Mouse (Mus musculus) mammary gland, adult 2 months (tissue): ENCODE results near the gene Coq8b. TPM values are rescaled to one million over a fixed set of nuclear protein-coding genes. Genes with fewer than 3 reads are reported as not detected.

Experiments used
- polyA plus RNA-seq: library from polyadenylated mRNA; depleted of rRNA; stranded (reverse); fragments of >200 nt; gene quantifications from 2 replicates; pipeline ENCODE4 v1.2.3, GENCODE M21; 2012; ENCODE audit warnings: low replicate concordance; rRNA removed

Coq8b gene
- 54.2 and 84.1 TPM in 2 replicates for polyA plus RNA-seq

DNA sequence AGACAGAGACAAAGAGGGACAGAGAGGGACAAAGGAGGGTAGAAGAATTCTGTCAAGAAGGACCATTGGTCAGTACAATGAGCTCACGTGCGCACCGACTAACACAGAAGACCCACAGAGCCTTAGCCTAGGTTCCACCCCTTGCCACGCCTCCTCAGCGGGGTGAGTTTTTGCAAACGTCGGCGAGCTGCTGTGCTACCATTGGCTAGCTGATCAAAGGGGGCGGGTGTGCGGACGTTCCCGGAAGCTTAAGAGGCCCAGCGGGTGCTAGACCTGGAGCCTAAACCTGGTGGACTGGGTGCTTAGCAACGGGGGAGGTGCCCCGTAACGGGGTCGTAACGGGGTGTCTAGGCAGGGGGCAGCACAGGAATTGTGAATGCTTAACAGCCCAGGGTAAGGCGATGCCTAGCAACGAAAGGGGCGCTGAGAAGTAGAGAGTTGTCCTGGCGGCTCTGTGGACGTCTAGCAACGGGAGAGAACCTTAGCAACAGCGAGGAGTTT lies at the start of gene Coq8b:
Gene Coq8b (plus strand): TSS at position 243 of the 501 bp plus-strand sequence.

DNA sequence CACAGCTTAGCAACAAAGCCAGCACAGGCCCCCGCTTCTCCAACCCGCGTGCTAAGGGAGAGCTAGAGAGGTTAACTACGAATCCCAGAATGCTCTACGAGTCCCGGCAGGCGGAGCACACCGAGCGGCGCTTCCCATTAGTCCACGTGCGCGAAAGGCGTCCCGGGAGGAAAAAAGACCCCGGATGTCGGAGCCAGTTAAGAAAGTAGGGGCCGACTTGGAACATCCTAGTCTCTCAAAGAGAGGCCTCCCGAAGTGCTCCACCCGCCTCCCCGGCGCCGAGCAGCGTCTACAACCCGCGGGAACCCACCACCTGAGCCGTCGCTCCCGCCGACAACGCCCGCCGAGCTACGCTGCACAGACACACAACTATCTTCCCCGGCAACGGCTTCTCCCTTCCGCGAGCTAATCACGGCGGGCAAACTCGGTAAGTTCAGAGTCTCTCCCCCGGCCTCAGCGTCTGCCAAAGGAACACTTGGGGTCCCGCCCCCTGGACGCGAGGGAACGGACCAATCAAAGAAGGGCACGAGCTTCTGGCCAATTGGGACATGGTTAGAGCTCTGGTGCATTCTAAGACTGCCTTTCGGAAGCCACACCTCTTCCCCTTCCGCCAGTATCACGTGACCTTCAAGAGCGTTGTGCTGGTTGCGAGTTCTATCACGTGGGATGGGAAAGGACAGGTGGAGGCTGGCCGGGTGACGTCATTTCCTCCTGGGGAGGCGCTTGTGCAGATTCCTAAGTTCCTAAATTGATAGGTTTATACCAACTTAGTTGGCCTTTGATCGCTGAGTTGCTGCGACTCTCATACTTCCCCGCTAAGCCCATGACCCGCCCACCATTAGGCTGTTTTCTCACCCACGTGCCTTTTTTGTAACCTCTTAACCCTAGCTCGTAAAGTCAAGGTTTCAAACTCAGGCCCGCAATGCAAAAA lies 36.9 kb upstream of the Coq8b start, which contains the start of the genes BC024978 and Snrpa:
Gene BC024978 (plus strand): TSS at position 101 of the 931 bp plus-strand sequence.
Gene Snrpa (minus strand): TSS at position 591 of the 931 bp plus-strand sequence.

DNA sequence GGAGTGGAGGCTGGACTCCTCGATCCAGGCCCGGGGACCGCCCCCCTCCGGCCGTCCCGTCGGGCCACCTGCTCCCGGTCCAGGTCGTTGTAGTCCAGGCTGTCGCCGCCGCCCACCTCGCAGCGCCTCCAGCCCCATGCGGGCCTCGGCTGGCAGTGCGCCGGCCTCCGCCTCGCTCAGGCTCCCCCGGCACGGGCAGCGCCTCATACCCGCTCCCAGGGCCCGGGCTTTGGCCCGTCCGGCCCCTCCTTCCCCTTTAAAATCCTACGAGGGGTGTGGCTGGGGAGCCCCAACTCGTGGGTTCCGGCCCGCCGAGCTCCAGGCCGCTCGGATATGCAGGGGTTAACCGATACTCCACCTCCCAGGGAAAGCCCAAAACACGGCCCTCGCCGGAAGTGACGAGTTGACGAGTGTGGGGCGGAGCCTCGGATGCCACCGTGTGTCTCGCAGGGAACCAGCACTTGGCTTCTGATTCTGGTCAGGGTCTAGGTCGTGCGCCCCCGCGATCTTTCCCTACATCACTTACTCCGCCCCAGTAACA lies 4.5 kb upstream of the Coq8b start, which contains the start of gene Itpkc:
Gene Itpkc (minus strand): TSS at position 381 of the 541 bp plus-strand sequence.

DNA sequence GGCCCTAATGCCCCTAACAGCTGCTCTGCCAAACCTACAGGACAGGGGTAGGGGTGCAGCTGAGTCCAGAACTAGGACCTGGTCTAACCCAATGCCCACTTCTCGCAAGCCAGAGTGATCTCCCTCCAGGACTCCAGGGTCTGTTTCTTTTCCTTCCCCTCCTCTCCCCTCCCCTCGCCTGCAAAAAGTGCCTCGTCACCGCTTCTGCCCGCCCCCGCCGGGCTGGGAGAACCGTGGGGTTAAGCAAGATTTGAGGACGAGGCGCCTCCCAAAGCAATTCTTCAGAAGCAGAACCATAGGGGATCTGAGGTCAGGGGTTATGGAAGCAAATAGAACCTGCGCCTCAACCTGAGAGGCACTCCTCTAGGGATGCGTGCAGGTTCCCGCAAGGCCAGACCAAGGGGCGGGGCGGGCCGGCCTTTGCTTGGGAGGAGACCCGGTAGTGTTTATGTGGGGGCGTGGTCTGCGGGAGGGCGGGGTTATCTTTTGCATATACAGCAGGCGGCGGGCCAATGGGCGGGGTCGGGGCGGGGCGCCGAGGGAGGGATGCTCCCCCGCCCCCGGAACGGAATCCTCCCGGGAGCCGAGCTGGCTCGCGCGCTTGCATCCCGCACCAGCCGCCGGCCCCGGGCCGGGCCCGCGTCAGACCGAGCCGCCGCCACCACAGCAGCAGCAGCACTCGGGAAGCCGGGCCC lies 25.5 kb downstream of the Coq8b start, which contains the start of gene Numbl:
Gene Numbl (plus strand): TSS at position 229 of the 695 bp plus-strand sequence.

Other genes with a start within 250 kb of the Coq8b start
- gene Cyp2a12, start 203.9 kb upstream of the Coq8b start, polyA plus RNA-seq = 1.7 TPM in 1 of 2 replicates, not detected in the other
- gene Cyp2f2, start 113.1 kb upstream of the Coq8b start, polyA plus RNA-seq = 46.7 and 54.5 TPM in 2 replicates
- gene Cyp2t4, start 79.3 kb upstream of the Coq8b start, polyA plus RNA-seq = not detected in 2 replicates
- gene Egln2, start 66.2 kb upstream of the Coq8b start, polyA plus RNA-seq = 91.0 and 122 TPM in 2 replicates
- gene Rab4b, start 54.1 kb upstream of the Coq8b start, polyA plus RNA-seq = 61.9 and 99.4 TPM in 2 replicates
- 0.24 TPM in 1 of 2 replicates, not detected in the other for gene Gm21983, start 51.9 kb upstream of the Coq8b start, polyA plus RNA-seq
- 6.7 and 7.7 TPM in 2 replicates for gene Mia, start 51.9 kb upstream of the Coq8b start, polyA plus RNA-seq
- gene BC024978, start 37.2 kb upstream of the Coq8b start, polyA plus RNA-seq = 12.6 and 18.8 TPM in 2 replicates
- 137 and 208 TPM in 2 replicates for gene Snrpa, start 36.8 kb upstream of the Coq8b start, polyA plus RNA-seq
- gene Itpkc, start 4.4 kb upstream of the Coq8b start, polyA plus RNA-seq = 10.9 and 11.3 TPM in 2 replicates
- 34.2 and 70.1 TPM in 2 replicates for gene Numbl, start 25.4 kb downstream of the Coq8b start, polyA plus RNA-seq
- 151 and 265 TPM in 2 replicates for gene Ltbp4, start 104.7 kb downstream of the Coq8b start, polyA plus RNA-seq
- 82.8 and 146 TPM in 2 replicates for gene Shkbp1, start 123.0 kb downstream of the Coq8b start, polyA plus RNA-seq
- gene Gm20479, start 124.4 kb downstream of the Coq8b start, polyA plus RNA-seq = not detected in 2 replicates
- gene Sptbn4, start 214.7 kb downstream of the Coq8b start, polyA plus RNA-seq = 0.23 and 0.72 TPM in 2 replicates
- 112 and 190 TPM in 2 replicates for gene Blvrb, start 215.0 kb downstream of the Coq8b start, polyA plus RNA-seq
- 14.9 and 18.0 TPM in 2 replicates for gene Sertad3, start 240.7 kb downstream of the Coq8b start, polyA plus RNA-seq